Mouse (Mus musculus): ENCODE results near the gene Nr1h2.

Nr1h2 gene

GRCm38 (mm10) chr7:44525126-44525832 lies 28.5 kb downstream of the Nr1h2 start:
- peak; percentile 78 for DNase-seq

- DNase-seq = peak; percentile 37
Observed at GRCm38 (mm10) chr7:44524502-44524901, 29.2 kb downstream of the Nr1h2 start, which contains the start of gene Mybpc2. TSS of gene Mybpc2 (minus strand) at chr7:44524656.

- no peak for DNase-seq
Observed at GRCm38 (mm10) chr7:44523056-44523455, 30.7 kb downstream of the Nr1h2 start.

- DNase-seq = peak; percentile 62
Observed at GRCm38 (mm10) chr7:44521710-44522109, 32.0 kb downstream of the Nr1h2 start.

GRCm38 (mm10) chr7:44520990-44521389 lies 32.8 kb downstream of the Nr1h2 start:
- DNase-seq = no peak

- DNase-seq = no peak
Observed at GRCm38 (mm10) chr7:44519240-44519913, 34.4 kb downstream of the Nr1h2 start.

- no peak for DNase-seq
Observed at GRCm38 (mm10) chr7:44507491-44507890, 46.3 kb downstream of the Nr1h2 start.

- peak; percentile 69 for DNase-seq
Observed at GRCm38 (mm10) chr7:44501563-44502115, 52.1 kb downstream of the Nr1h2 start.

- peak; percentile 33 for DNase-seq
Observed at GRCm38 (mm10) chr7:44500046-44500445, 53.7 kb downstream of the Nr1h2 start.

Measured in cerebellum, adult 9-11 months (tissue).